Comparison of ENCODE assay signal across 7 mouse cellular contexts in genomic region chr16:84835441-84835822, GRCm38 (mm10). TPM values are rescaled to one million over a fixed set of nuclear protein-coding genes. Genes with fewer than 3 reads are reported as not detected.
DNase-seq lines count a peak whose midpoint lies in the region; ATAC-seq lines count a peak whose summit lies in the region.

Gene Atp5j (minus strand): TSS chr16:84835625.

- peak; percentile 68 for ATAC-seq in intestine, embryonic 16.5 days
- ATAC-seq in megakaryocyte progenitor cell, adult 5-6 weeks (replicated peaks; ENCODE audit: poor library complexity) = peak; percentile 24

- intact Hi-C loops in left cerebral cortex, postnatal 14 days (cut with DNase I) = no loop called here

- no peaks in the 10 kb centered on the region for H3K9me3 ChIP-seq in embryonic facial prominence, embryonic 10.5 days
- H3K9me3 ChIP-seq in intestine, embryonic 16.5 days (ENCODE audit: control insufficient read depth, low read length) = no peaks in the 10 kb centered on the region

- H3K36me3 ChIP-seq in embryonic facial prominence, embryonic 10.5 days (replicated peaks) = peaks cover 46% of the 10 kb centered on the region
- H3K36me3 ChIP-seq in intestine, embryonic 16.5 days (ENCODE audit: control insufficient read depth, insufficient read depth, low read length) = peaks cover 5% of the 10 kb centered on the region; the same call in 1 of the 2 replicates

- H3K4me2 ChIP-seq in intestine, embryonic 16.5 days (ENCODE audit: low read depth, low read length) = peak within 1 kb of the TSS; percentile 72

- peak within 1 kb of the TSS; percentile 94 for H3K4me3 ChIP-seq in embryonic facial prominence, embryonic 10.5 days
- H3K4me3 ChIP-seq in intestine, embryonic 16.5 days (ENCODE audit: low read length) = peak within 1 kb of the TSS; percentile 96

- DNase-seq in adrenal gland, postnatal 25 days = peak; percentile 87
- peak; percentile 86 for DNase-seq in embryonic facial prominence, embryonic 10.5 days (ENCODE audit: low spot score)
- DNase-seq in gonadal fat pad, adult 2 months (ENCODE audit: low read depth) = no peak
- peak; percentile 79 to 86 for DNase-seq in left cerebral cortex, postnatal 14 days (ENCODE audit: low spot score in 2 of 2)
- DNase-seq in right cerebral cortex, postnatal 4 days = peak; percentile 83

- WGBS in embryonic facial prominence, embryonic 10.5 days = under 1% methylated on average over 57 of the region's 57 CpGs
- 0% methylated on average over 57 of the region's 57 CpGs for WGBS in intestine, embryonic 16.5 days

- no peaks in the 10 kb centered on the region for H3K27me3 ChIP-seq in embryonic facial prominence, embryonic 10.5 days (replicated peaks; ENCODE audit: low read depth, poor library complexity, severe bottlenecking)
- H3K27me3 ChIP-seq in intestine, embryonic 16.5 days (replicated peaks; ENCODE audit: control insufficient read depth, insufficient read depth, low read length) = no peaks in the 10 kb centered on the region

- H3K27ac ChIP-seq in embryonic facial prominence, embryonic 10.5 days (replicated peaks) = peak within 1 kb of the TSS; percentile 99
- H3K27ac ChIP-seq in intestine, embryonic 16.5 days (ENCODE audit: low read length) = peak within 1 kb of the TSS; percentile 100

- H3K9ac ChIP-seq in intestine, embryonic 16.5 days (ENCODE audit: low read depth, low read length) = peak within 1 kb of the TSS; percentile 100

- peaks cover 22% of the 10 kb centered on the region for H3K4me1 ChIP-seq in embryonic facial prominence, embryonic 10.5 days
- H3K4me1 ChIP-seq in intestine, embryonic 16.5 days (ENCODE audit: control insufficient read depth, insufficient read depth, low read length) = peaks cover 8% of the 10 kb centered on the region; the same call in 1 of the 2 replicates

RNA-seq across cellular contexts. Expression of gene Atp5j, which starts in this region (rescaled TPM):
- 504 and 526 TPM in 2 replicates for total RNA-seq in adrenal gland, postnatal 25 days (2021)
- polyA plus RNA-seq in embryonic facial prominence, embryonic 10.5 days (2016; fragmentation: Nextera tagmentation; extraction: Ambion mirVana) = 805 and 857 TPM in 2 replicates
- polyA plus RNA-seq in gonadal fat pad, adult 2 months (2012; rRNA removed) = 162 and 168 TPM in 2 replicates
- polyA plus RNA-seq in intestine, embryonic 16.5 days (2015; fragmentation: Nextera tagmentation; extraction: Ambion mirVana) = 1,127 and 1,131 TPM in 2 replicates
- total RNA-seq in left cerebral cortex, postnatal 14 days (2021) = 100 to 1,000 TPM; 351 to 367 TPM
- 461 and 468 TPM in 2 replicates for total RNA-seq in megakaryocyte progenitor cell, adult 5-6 weeks (2015)
- total RNA-seq in megakaryocyte progenitor cell, adult 5-6 weeks (2017) = 318 and 331 TPM in 2 replicates
